Mouse (Mus musculus) urinary bladder, adult 18-20 months (tissue): ENCODE measurements around the gene Tmem242.

Experiments used
- DNase-seq, 2 experiments: peaks; one replicate each; pipeline ENCODE4 v3.0.0; 2022; ENCODE audit warnings: low spot score in 2 of 2, mixed read lengths in 2 of 2

The Tmem242 gene

GRCm38 (mm10) chr17:5377151-5377929 lies 62.7 kb downstream of the Tmem242 start:
- DNase-seq, result no peak

GRCm38 (mm10) chr17:5372951-5373350 lies 67.1 kb downstream of the Tmem242 start:
- no peak for DNase-seq

GRCm38 (mm10) chr17:5371521-5371920 lies 68.5 kb downstream of the Tmem242 start:
- DNase-seq, result no peak

GRCm38 (mm10) chr17:5371032-5371431 lies 69.0 kb downstream of the Tmem242 start:
- DNase-seq, result no peak

- DNase-seq, result no peak
Observed at GRCm38 (mm10) chr17:5365992-5366398, 74.1 kb downstream of the Tmem242 start.
